Comparison of ENCODE assay signal across 8 mouse cellular contexts in genomic region chrX:53610571-53610970, GRCm38 (mm10). TPM values are rescaled to one million over a fixed set of nuclear protein-coding genes. Genes with fewer than 3 reads are reported as not detected.
DNase-seq lines count a peak whose midpoint lies in the region; ATAC-seq and TF ChIP-seq lines count a peak whose summit lies in the region.

No protein-coding gene starts in this region.

- WGBS in liver, adult 2 months = 0% methylated on average over 3 of the region's 3 CpGs
- WGBS in liver, embryonic 11.5 days = 4% methylated on average over 3 of the region's 3 CpGs

- DNase-seq in liver, adult 2 months (ENCODE audit: extremely low read depth, low read depth, low spot score) = peak; percentile 40
- no peak for DNase-seq in liver, embryonic 11.5 days (ENCODE audit: low spot score)
- peak; percentile 64 for DNase-seq in ZHBTc4 (ENCODE audit: low read depth, low spot score)
- DNase-seq in heart, postnatal 10 days = peak; percentile 80 to 83
- peak; percentile 76 to 78 for DNase-seq in left cerebral cortex, adult 18-20 months (ENCODE audit: low spot score in 2 of 2)
- DNase-seq in urinary bladder, postnatal 25 days (ENCODE audit: low spot score) = peak; percentile 48

- no peaks in the 10 kb centered on the region for H3K36me3 ChIP-seq in liver, adult 2 months (ENCODE audit: control insufficient read depth, insufficient read depth, low read length)
- no peaks in the 10 kb centered on the region for H3K36me3 ChIP-seq in liver, embryonic 11.5 days (ENCODE audit: control insufficient read depth, insufficient read depth, low read length)

- no peak for TF ChIP-seq POLR2A in liver, adult 2 months (IDR thresholded peaks at IDR 0.05; ENCODE audit: extremely low read depth, insufficient read depth, low read length)

- H3K4me1 ChIP-seq in liver, adult 2 months (ENCODE audit: control insufficient read depth, insufficient read depth, low read length) = no peaks in the 10 kb centered on the region
- no peaks in the 10 kb centered on the region for H3K4me1 ChIP-seq in liver, embryonic 11.5 days (replicated peaks; ENCODE audit: control insufficient read depth, insufficient read depth, low read length)

- no peak for ATAC-seq in liver, embryonic 11.5 days (replicated peaks; ENCODE audit: low FRiP score)
- peak; percentile 67 for ATAC-seq in common myeloid progenitor, adult 5-6 weeks (replicated peaks; ENCODE audit: low read depth, poor library complexity, severe bottlenecking)
- 0 out of 2 replicates have a peak, but pooled peaks have one; percentile 53 for ATAC-seq in neutrophil, adult 5-6 weeks (ENCODE audit: extremely low read depth, insufficient number of reproducible peaks, low FRiP score, poor library complexity, severe bottlenecking)

- no peaks in the 10 kb centered on the region for H3K9me3 ChIP-seq in liver, embryonic 11.5 days (ENCODE audit: control insufficient read depth, low read length)

- H3K27me3 ChIP-seq in liver, adult 2 months (ENCODE audit: control insufficient read depth, insufficient read depth, low read length) = no peaks in the 10 kb centered on the region
- H3K27me3 ChIP-seq in liver, embryonic 11.5 days (replicated peaks; ENCODE audit: control insufficient read depth, insufficient read depth, low read length) = no peaks in the 10 kb centered on the region

- no peak overlapping the region for H3K27ac ChIP-seq in liver, adult 2 months (replicated peaks; ENCODE audit: insufficient read depth, low read depth, low read length)
- H3K27ac ChIP-seq in liver, embryonic 11.5 days (ENCODE audit: low read depth, low read length) = no peak overlapping the region

- peak; percentile 42 for TF ChIP-seq CTCF in liver, adult 2 months (IDR thresholded peaks at IDR 0.05; ENCODE audit: low read depth, low read length)

- intact Hi-C loops in heart, postnatal 10 days (cut with DNase I) = no loop called here

- H3K4me3 ChIP-seq in liver, adult 2 months (ENCODE audit: insufficient read depth, low read depth, low read length) = no peak overlapping the region
- H3K4me3 ChIP-seq in liver, embryonic 11.5 days (ENCODE audit: low read depth, low read length) = no peak overlapping the region

- H3K9ac ChIP-seq in liver, adult 2 months (ENCODE audit: low read depth, low read length) = no peak overlapping the region
- H3K9ac ChIP-seq in liver, embryonic 11.5 days (ENCODE audit: low read depth, low read length) = no peak overlapping the region

- H3K4me2 ChIP-seq in liver, embryonic 11.5 days = no peak overlapping the region

- no peaks in the 10 kb centered on the region for H3K79me2 ChIP-seq in liver, adult 2 months (ENCODE audit: control insufficient read depth, insufficient read depth, low read length)

RNA-seq across cellular contexts. Expression of gene Gm14597, which starts 1.8 kb away (rescaled TPM):
- not detected in 2 replicates for total RNA-seq in liver, adult 2 months (2014; rRNA removed)
- not detected in 2 replicates for polyA plus RNA-seq in liver, adult 2 months (2012; rRNA removed)
- polyA plus RNA-seq in liver, embryonic 11.5 days (2014; fragmentation: Nextera tagmentation; extraction: Ambion mirVana) = not detected in 2 replicates
- not detected in 2 replicates for total RNA-seq in common myeloid progenitor, adult 5-6 weeks (2017)
- total RNA-seq in heart, postnatal 10 days (2021) = not detected
- not detected for total RNA-seq in left cerebral cortex, adult 18-20 months (2021)
- total RNA-seq in neutrophil, adult 5-6 weeks (2017) = not detected in 2 replicates

RNA-seq across cellular contexts. Expression of gene Rtl8c, which starts 2.7 kb away (rescaled TPM):
- total RNA-seq in liver, adult 2 months (2014; rRNA removed) = not detected in 2 replicates
- polyA plus RNA-seq in liver, adult 2 months (2012; rRNA removed) = 1.5 and 2.2 TPM in 2 replicates
- polyA plus RNA-seq in liver, embryonic 11.5 days (2014; fragmentation: Nextera tagmentation; extraction: Ambion mirVana) = 5.7 and 6.8 TPM in 2 replicates
- 2.0 and 6.6 TPM in 2 replicates for total RNA-seq in common myeloid progenitor, adult 5-6 weeks (2017)
- 10 to 100 TPM; 30.4 to 34.3 TPM for total RNA-seq in heart, postnatal 10 days (2021)
- 100 to 1,000 TPM; 282 to 292 TPM for total RNA-seq in left cerebral cortex, adult 18-20 months (2021)
- total RNA-seq in neutrophil, adult 5-6 weeks (2017) = 1.5 and 4.2 TPM in 2 replicates

RNA-seq across cellular contexts. Expression of gene Rtl8a, which starts 32.9 kb away (rescaled TPM):
- 3.1 and 3.2 TPM in 2 replicates for total RNA-seq in liver, adult 2 months (2014; rRNA removed)
- polyA plus RNA-seq in liver, adult 2 months (2012; rRNA removed) = 36.8 and 39.2 TPM in 2 replicates
- polyA plus RNA-seq in liver, embryonic 11.5 days (2014; fragmentation: Nextera tagmentation; extraction: Ambion mirVana) = 16.4 and 21.2 TPM in 2 replicates
- 4.4 TPM in 1 of 2 replicates, not detected in the other for total RNA-seq in common myeloid progenitor, adult 5-6 weeks (2017)
- 100 to 1,000 TPM; 223 to 237 TPM for total RNA-seq in heart, postnatal 10 days (2021)
- 100 to 1,000 TPM; 279 to 340 TPM for total RNA-seq in left cerebral cortex, adult 18-20 months (2021)
- total RNA-seq in neutrophil, adult 5-6 weeks (2017) = 1.5 TPM in 1 of 2 replicates, not detected in the other

RNA-seq across cellular contexts. Expression of gene Rtl8b, which starts 59.6 kb away (rescaled TPM):
- total RNA-seq in liver, adult 2 months (2014; rRNA removed) = 3.8 and 6.7 TPM in 2 replicates
- 23.2 and 27.2 TPM in 2 replicates for polyA plus RNA-seq in liver, adult 2 months (2012; rRNA removed)
- 19.9 and 20.0 TPM in 2 replicates for polyA plus RNA-seq in liver, embryonic 11.5 days (2014; fragmentation: Nextera tagmentation; extraction: Ambion mirVana)
- 1.3 and 10.3 TPM in 2 replicates for total RNA-seq in common myeloid progenitor, adult 5-6 weeks (2017)
- 100 to 1,000 TPM; 154 to 155 TPM for total RNA-seq in heart, postnatal 10 days (2021)
- total RNA-seq in left cerebral cortex, adult 18-20 months (2021) = 100 to 1,000 TPM; 256 to 258 TPM
- 1.6 and 3.4 TPM in 2 replicates for total RNA-seq in neutrophil, adult 5-6 weeks (2017)

Comparison
In these comparisons a context has a peak if more than half of its experiments do, and no peak if none do; other contexts are left out.
1. RNA of gene Rtl8c, which starts 2.7 kb away (total RNA-seq): 282 to 292 TPM in left cerebral cortex, adult 18-20 months; 30.4 to 34.3 TPM in heart, postnatal 10 days, 2.0 to 6.6 TPM in common myeloid progenitor, adult 5-6 weeks, 1.5 to 4.2 TPM in neutrophil, adult 5-6 weeks and not detected in liver, adult 2 months; every median in the first group is over 4 times any median in the second.
2. RNA of gene Rtl8a, which starts 32.9 kb away (total RNA-seq): 279 to 340 TPM in left cerebral cortex, adult 18-20 months and 223 to 237 TPM in heart, postnatal 10 days; 3.1 to 3.2 TPM in liver, adult 2 months, 1.5 TPM in neutrophil, adult 5-6 weeks and 4.4 TPM in common myeloid progenitor, adult 5-6 weeks; every median in the first group is over 10 times any median in the second.